Mouse (Mus musculus): ENCODE measurements at regions not wholly inside any gene's neighbourhood (a gene's known extent, or its start where the extent isn't known, plus 50 kb on each side); places are given as distances from the start of the nearest gene placed in this dataset.

DNA sequence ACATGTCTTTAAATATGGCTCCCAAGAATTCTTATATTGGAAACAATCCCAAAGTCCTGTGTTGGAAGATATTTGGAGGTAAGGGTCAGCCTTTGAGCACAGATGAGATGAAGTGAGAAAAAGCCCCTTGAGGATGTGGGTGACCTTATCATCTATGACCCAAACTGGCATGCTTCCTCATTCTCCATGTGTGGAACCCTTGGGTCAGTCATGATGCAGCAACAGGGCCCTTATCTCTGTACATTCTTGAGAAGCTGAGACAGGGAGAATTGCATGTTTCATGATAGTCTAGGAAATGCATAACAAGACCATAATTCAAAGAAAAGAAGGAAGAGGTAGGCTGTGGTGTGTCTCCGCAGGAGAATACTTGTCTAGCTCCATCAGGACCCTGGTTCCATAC, 621.8 kb upstream of the Adam5 start:
- no peak for TF ChIP-seq CHD2 (IDR thresholded peaks at IDR 0.05; ENCODE audit: low read depth, low read length)
- no peak for TF ChIP-seq ZNF384 (IDR thresholded peaks at IDR 0.05; ENCODE audit: low read depth, low read length)
- TF ChIP-seq ZC3H11A (IDR thresholded peaks at IDR 0.05; ENCODE audit: borderline replicate concordance, low read depth, low read length), result no peak

Measured in ES-E14 (cell line).